27 mouse cellular contexts compared by ENCODE assay signal in the genomic region with DNA sequence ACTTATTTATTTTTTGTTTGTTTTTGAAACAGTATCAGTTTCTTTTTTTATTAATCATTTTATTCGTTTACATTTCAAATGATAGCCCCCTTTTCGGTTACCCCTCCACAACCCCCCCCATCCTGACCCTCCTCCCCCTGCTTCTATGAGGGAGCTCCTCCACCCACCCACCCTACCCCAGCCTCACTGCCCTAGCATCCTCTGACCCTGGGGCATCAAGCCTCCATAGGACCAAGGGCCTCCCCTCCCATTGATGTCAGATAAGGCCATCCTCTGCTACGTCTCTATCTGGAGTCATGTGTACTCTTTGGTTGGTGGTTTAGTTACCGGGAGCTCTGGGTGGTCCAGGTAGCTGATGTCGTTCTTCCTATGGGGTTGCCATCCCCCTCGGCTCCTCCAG.
"Had no signal": no experiment of that assay in that cellular context is flagged by ENCODE, and none has a peak within 500 bp of the region (broad histone marks: within the 10 kb centered on the region; RNA-seq: fewer than 3 reads in every experiment).

No protein-coding gene starts in this region.

- H3K9ac ChIP-seq: heart, embryonic 13.5 days; heart, embryonic 15.5 days; hindbrain, embryonic 13.5 days; hindbrain, embryonic 15.5 days; kidney, embryonic 15.5 days; limb, embryonic 12.5 days; liver, embryonic 13.5 days had no signal

- H3K4me2 ChIP-seq: heart, embryonic 11.5 days; heart, embryonic 13.5 days; heart, embryonic 15.5 days; hindbrain, embryonic 13.5 days; hindbrain, embryonic 15.5 days; kidney, embryonic 15.5 days; limb, embryonic 12.5 days; liver, embryonic 11.5 days; liver, embryonic 13.5 days had no signal

- H3K36me3 ChIP-seq: heart, embryonic 13.5 days; heart, embryonic 15.5 days; hindbrain, embryonic 13.5 days; hindbrain, embryonic 15.5 days; kidney, embryonic 15.5 days; limb, embryonic 10.5 days; limb, embryonic 12.5 days; liver, embryonic 13.5 days had no signal

- H3K27ac ChIP-seq: gastrocnemius, adult 2 months; heart, adult 2 months; heart, embryonic 13.5 days; heart, embryonic 15.5 days; hindbrain, embryonic 13.5 days; hindbrain, embryonic 15.5 days; hindbrain, postnatal 0 days; kidney, embryonic 15.5 days; kidney, postnatal 0 days; layer of hippocampus, adult 2 months; left cerebral cortex, adult 2 months; limb, embryonic 10.5 days; limb, embryonic 12.5 days; liver, embryonic 13.5 days had no signal

- ATAC-seq: hindbrain, postnatal 0 days had no signal

- H3K27me3 ChIP-seq: heart, embryonic 13.5 days; heart, embryonic 15.5 days; hindbrain, embryonic 13.5 days; hindbrain, embryonic 15.5 days; kidney, embryonic 15.5 days; liver, embryonic 13.5 days had no signal

- H3K9me3 ChIP-seq: heart, embryonic 13.5 days; heart, embryonic 15.5 days; hindbrain, embryonic 13.5 days; hindbrain, embryonic 15.5 days; kidney, embryonic 15.5 days; limb, embryonic 10.5 days; limb, embryonic 12.5 days; liver, embryonic 13.5 days had no signal

- H3K4me3 ChIP-seq: gastrocnemius, adult 2 months; heart, adult 2 months; heart, embryonic 13.5 days; heart, embryonic 15.5 days; hindbrain, embryonic 13.5 days; hindbrain, embryonic 15.5 days; kidney, embryonic 15.5 days; layer of hippocampus, adult 2 months; left cerebral cortex, adult 2 months; limb, embryonic 10.5 days; limb, embryonic 12.5 days; liver, embryonic 13.5 days had no signal

- DNase-seq: gastrocnemius, adult 2 months; gastrocnemius, postnatal 14 days; gastrocnemius, postnatal 36 days; heart, adult 11 months; heart, adult 2 months; heart, postnatal 14 days; heart, postnatal 36 days; kidney, adult 11 months; kidney, adult 2 months; kidney, adult 9 months; kidney, postnatal 25 days; kidney, postnatal 4 days; liver; liver, embryonic 13.5 days had no signal

- H3K4me1 ChIP-seq: heart, embryonic 15.5 days; liver, embryonic 13.5 days had no signal
